Mouse (Mus musculus): Measurements from ENCODE around the gene BC030870.

The BC030870 gene

DNA sequence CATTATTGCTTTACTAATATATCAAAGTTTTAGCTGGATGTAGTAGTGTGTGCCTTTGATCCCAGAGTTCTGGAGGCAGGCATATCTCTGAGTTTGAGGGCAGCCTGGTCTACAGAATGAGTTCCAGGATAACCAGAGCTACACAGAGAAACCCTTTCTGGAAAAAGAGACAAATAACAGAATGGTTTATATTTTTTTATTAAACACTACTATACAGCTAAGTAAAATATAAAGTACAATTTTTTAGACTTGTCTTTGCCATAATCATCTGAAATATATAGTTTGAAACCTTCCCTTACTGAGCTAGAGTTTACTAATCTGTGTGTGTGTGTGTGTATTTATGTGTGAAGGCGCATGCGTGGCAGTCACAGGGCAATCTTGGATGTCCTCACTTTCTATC lies 54.6 kb downstream of the BC030870 start, which contains the start of gene Gm10663:
Gene Gm10663 (plus strand): TSS at position 301 of the 400 bp plus-strand sequence.
- no peak for DNase-seq

DNA sequence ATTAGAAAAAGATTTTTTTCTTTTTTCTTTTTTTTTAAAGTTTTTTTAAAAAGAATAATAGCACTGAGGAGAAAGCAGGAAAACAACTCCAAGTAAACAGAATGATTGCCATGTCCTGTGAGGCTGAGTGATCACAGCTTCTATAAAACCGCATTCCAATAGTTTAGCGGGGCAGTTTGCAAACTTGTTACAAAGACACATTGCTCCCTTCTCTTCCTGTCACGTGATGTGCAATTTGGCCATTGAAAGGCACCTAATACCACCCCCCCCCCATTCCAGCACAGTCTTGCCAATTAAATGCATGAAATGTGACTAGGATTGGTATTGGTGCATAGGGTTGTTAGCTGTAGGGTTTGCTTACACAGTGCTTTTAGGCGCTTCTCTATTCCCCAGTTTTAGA lies 58.4 kb downstream of the BC030870 start:
- DNase-seq: no peak

GRCm38 (mm10) chr8:65068473-65068819 lies 60.9 kb downstream of the BC030870 start:
- DNase-seq: no peak

GRCm38 (mm10) chr8:65067694-65068472 lies 61.5 kb downstream of the BC030870 start:
- DNase-seq: no peak

- DNase-seq: no peak
These were observed 62.3 kb downstream of the BC030870 start for GRCm38 (mm10) chr8:65067031-65067430.

DNA sequence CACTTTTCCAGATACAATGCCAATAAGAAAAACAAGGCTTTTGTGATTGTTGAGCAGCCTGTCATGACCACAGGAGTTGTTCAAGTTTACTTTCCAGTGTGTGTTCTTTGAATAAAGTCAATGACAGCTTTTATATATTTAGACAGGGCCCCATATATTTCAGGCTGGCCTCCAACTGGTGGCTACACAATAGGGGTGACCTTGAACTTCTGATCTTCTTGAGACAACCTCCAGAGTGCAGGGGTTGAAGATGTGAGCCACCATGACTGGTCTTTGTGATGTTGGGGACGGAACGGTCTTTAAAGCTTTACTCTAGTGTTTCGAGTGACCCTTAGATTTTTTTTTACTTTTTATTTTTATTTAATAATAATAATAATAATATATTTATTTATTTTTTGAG lies 63.7 kb downstream of the BC030870 start:
- no peak for DNase-seq

DNA sequence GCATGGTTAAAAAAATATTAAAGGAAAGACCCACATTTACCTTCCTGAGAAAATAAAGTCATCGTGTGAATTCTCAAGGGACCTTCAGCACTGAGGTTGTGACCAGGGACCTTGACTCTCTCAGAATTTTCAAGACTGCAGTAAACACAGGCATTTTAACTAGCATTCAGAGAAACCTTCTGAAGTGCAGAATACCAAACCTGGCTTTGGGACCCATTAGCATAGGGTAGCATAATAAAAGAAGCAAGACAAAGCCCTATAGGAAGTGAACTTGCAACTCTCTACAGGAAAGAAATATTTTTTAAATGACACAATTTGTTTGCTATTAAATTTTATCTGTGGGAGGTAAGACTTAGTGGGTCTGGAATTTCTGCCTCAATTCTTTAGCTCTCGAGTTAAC lies 65.3 kb downstream of the BC030870 start:
- DNase-seq: no peak

GRCm38 (mm10) chr8:65062195-65062594 lies 67.2 kb downstream of the BC030870 start:
- DNase-seq: no peak

DNA sequence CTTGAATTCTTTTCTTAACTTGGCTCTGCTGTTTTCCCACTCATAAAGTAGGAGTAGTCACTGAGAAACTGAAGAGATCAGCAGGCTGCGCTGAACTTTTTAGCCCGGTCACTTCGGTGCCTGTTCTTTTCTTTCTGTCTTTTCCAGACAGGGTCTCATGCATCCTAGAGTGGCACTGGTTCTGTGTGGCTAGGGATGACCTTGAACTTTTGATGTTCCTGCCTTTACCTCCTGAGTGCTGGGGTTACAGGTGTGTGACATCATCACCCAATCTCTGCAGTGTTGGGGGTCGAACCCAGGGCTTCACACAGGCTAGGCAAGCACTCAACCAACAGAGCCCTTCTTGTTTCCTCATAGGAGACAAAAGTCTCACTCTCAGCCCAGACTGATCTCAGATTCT lies 72.6 kb downstream of the BC030870 start:
- DNase-seq: no peak

GRCm38 (mm10) chr8:65053968-65054367 lies 75.4 kb downstream of the BC030870 start:
- DNase-seq: no peak

DNA sequence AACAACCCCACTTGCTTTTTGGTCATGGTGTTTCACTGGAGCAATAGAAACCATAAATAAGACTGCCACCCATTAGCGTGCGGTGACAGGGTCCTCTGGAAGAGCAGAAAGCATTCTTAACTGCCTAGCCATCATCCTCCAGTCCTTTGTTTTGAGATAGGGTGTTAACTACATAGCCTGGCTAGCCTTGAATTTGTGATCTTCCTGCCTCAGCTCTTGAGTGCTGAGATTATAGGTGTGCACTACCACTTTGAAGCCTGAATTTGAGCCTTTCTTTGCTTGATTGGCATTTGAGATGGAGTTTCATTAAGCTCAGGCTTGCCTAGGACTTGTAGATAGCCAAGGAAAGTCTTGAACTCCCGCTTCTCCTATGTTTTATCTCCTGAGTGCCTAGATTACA lies 75.8 kb downstream of the BC030870 start:
- no peak for DNase-seq

DNA sequence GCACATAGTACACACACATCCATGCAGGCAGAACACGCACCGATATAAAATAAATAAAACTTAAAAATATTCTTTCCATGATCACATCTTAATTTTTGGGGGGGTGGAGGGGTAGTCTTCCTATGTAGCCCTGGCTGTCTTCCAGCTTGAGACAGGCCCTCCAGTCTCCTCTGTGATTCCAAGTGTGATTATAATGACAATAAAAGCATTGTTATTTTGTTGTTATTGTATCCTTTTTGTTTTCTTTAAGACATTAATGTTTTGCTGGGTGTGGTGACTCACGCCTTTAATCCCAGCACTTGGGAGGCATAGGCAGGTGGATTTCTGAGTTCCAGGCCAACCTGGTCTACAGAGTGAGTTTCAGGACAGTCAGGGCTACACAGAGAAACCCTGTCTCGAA lies 81.6 kb downstream of the BC030870 start:
- no peak for DNase-seq

- DNase-seq: no peak
These were observed 82.2 kb downstream of the BC030870 start for GRCm38 (mm10) chr8:65047193-65047592.

DNA sequence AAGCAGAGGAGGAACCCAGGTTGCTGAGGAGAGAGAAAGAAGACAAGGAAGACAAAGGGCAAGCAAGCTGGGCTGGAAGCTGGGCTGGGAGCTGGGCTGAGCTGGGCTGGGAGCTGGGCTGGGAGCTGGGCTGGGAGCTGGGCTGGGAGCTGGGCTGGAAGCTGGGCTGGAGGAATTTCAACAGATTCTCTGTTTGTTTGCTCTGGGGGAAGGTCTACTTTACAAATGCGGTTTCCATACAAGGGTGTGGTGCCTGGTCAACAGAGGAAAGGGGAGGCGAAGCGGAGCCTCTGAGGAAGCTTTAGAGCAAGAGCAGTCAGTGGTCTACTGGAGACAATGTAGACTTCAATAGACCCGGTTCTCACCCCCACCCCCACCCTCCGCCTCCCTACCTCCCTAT lies 82.8 kb downstream of the BC030870 start:
- DNase-seq: no peak

DNA sequence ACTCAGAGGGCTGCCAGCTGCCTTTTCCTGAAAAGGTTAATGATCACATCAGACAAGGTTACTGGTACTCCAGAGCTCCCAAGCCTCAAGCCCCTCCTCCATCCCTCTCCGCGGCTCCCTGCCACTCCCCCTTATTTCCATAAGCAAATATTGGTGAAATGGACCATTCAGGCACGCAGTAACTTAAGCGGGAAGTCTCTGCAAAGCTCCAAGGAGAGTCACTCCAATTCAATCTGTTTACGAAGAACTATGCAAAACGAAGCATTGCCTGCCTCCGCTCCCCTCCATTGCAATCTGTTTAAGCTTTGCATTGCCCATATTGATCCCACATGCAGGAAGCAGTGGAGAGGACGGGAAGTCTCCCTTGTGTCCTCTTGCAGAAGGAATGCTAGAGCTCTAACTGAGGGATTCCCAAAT lies 92.2 kb downstream of the BC030870 start, which contains the start of gene Apela:
Gene Apela (minus strand): TSS at position 220 of the 417 bp plus-strand sequence.
- no peak for DNase-seq

Measured in thymus, adult 18-20 months (tissue).